Mouse (Mus musculus) adrenal gland, postnatal 25 days (tissue): ENCODE results near the gene Ube2c. TPM values are rescaled to one million over a fixed set of nuclear protein-coding genes. Genes with fewer than 3 reads are reported as not detected.
A peak's percentile ranks its signal among the peaks of the same experiment; 100 is the strongest.

Source experiments
- DNase-seq: peaks from one replicate; pipeline ENCODE4 v3.0.0; 2021; ENCODE audit warnings: mixed read lengths
- total RNA-seq: library from RNA; stranded (reverse); gene quantifications from 2 replicates; pipeline ENCODE4 v1.2.3, GENCODE M21; 2021

The Ube2c gene
- total RNA-seq, 1 experiment from 2014 or later = 9.9 TPM

DNA sequence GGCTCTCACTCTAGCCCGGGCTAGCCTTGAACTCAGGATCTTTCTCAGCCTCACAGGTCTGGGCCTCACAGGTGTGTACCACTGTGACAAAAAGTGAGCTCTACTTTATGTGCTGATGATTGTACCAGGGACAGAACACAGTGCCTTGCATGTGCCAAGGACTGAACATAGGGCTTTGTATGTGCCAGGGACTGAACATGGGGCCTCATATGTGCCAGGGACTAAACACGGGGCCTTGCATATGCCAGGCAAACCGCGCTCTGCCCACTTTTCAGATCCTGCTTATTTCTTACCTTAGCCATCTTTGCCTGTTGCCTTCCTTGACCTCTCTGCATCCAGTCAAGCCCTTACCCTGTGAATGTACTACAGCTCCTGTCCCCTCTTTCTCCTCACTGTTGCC is 7.7 kb upstream of the Ube2c start:
- no peak for DNase-seq

DNA sequence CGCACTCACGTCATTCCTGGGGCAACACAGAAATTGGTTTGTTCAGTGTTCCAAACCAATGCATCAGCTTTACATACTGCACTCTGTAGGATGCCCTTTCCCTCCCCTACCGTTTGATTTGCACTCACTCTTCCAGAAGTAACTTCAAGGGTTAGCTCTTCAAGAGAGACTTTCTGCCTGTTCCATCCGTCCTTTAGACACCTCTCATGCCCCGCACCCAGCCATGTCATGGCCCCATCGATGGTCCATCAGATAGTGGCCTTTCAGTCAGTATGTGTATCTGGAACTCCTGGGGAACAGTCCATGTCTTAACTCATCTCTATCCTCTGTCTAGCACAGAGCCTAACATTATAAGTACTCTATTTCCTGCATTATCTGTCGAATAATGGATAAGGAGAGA is 7.1 kb upstream of the Ube2c start:
- DNase-seq = no peak

DNA sequence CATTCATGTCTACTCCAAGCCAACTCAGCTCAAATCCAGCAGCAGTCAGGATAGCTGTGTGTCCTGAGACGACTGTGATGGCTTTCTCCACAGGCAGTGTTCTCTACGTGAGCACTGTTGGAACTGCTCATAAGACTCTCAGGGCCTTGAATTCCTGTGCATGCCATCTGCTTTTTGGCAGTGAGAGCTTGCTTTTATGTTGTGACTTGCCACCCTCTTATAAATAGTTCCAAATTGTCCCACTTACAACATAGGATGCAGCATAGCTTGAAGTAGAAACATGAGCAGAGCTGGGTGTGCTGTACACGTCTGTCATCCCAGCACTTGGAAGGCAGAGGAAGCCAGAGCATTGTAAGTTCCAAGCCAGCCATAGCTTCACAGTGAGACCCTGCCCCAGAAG is 3.9 kb upstream of the Ube2c start:
- DNase-seq = no peak

- no peak for DNase-seq
These were observed 1.7 kb upstream of the Ube2c start for GRCm38 (mm10) chr2:164767812-164768540.

DNA sequence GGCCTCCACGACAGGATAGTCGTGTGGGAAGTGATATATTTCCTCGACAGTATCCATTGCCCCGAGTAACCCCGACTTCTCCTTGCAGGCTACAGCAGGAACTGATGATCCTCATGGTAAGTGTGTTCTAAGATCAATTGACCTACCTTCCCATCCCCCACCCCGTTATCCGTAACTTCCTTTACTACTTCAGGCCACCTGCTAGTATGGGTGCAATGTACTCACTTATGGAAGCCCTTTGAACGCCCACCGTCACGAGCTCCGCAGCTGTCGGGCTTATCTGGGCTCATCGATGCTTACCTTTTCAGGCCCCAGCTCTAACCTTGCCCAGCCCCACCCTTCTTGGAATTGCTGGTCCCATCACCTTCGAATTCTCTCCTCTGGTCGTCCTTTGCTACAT is 581 bp downstream of the Ube2c start:
- no peak for DNase-seq

DNA sequence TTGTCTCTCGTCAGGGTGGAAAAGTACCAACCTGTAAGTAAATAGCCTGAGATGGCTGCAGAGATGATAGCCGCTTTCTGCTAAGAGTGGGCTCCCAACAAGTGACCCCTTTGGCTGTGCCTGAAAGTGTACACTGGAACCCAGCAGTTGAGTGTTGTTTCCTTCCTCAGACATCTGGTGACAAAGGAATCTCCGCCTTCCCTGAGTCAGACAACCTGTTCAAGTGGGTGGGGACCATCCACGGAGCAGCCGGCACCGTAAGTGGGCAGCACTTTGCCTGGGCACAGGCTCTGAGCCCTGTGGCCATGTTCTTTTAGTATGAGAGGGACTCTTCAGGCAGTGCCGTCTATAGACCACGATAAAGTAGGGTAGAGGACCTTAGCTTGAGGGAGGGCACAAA is 1.4 kb downstream of the Ube2c start:
- no peak for DNase-seq

GRCm38 (mm10) chr2:164773229-164773988 is 3.7 kb downstream of the Ube2c start:
- no peak for DNase-seq

GRCm38 (mm10) chr2:164773989-164774364 is 4.3 kb downstream of the Ube2c start:
- DNase-seq = no peak

DNA sequence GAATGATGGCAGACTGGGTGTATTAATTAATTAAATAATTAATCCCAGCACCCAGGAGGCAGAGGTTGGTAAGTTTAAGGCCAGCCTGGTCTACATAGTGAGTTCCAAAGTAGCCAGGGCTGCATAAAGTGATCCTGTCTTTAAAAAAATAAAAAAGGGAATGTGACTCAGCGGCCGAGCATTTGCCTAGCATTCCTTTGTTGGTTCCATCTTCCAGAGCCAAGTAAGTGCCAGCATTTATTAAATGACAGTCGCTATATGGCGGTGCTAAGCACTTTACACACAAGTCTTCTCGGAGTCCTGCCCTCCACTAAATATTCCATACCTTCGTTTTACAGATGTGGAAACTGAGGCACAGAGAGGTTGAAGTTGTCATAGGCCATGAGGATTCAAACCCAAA is 6.4 kb downstream of the Ube2c start:
- DNase-seq = no peak

DNA sequence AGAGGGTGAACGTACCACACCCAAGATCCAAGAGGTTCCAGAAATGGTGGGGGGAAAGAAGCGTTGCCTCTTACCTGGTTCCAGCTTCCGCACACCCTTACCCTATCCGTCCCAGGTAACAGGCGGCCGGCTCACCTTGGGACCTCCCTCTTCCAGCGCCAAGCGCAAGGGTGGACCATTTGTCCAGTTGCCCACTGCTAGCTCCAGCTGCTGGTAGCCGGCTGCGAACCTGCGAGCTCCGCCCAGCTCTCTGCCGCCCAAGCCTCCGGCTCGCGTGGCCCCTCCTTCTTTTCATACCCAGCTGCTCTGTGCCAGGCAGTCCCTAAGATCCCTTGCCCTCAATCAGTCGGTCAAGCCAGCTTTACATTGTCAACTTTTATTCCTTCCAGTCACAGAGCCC is 7.1 kb downstream of the Ube2c start:
- no peak for DNase-seq

DNA sequence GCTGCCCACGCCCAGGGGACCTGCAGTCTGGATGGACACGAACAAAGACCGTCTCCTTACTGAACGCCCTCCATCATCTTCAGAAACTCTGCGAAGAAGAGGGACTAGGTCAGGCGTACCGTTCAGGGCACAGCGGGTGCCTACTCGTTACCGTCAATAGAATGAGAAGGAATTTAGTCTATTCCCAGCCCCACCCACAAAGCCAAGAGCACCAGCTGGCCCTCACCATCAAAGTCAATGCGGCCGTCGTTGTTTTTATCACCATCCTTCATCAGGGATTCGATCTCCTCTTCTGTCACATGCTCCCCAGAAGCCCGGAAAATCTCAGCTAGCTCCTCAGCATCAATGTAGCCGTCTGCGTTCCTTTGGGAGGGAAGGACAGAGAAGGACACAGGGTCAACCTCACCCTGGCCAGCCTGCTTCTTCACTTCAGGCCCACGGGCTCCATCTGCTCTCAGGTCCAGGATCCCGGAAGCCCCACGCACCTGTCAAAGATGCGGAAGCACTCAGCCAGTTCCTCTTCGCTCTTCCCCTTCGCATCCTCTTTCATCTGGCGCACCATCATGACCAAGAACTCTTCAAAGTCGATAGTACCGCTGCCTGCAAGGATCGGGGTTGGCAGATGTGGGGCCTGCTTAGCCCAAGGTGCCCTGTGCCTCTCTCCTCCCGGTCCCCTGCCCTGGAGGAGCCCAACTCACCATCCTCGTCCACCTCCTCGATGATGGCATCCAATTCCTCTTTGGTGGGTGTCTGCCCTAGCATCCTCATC is 7.7 kb downstream of the Ube2c start:
- no peak for DNase-seq

GRCm38 (mm10) chr2:164778015-164778287 is 8.3 kb downstream of the Ube2c start:
- DNase-seq = no peak

- DNase-seq = no peak
These were observed 9.1 kb downstream of the Ube2c start for GRCm38 (mm10) chr2:164778809-164779208.

DNA sequence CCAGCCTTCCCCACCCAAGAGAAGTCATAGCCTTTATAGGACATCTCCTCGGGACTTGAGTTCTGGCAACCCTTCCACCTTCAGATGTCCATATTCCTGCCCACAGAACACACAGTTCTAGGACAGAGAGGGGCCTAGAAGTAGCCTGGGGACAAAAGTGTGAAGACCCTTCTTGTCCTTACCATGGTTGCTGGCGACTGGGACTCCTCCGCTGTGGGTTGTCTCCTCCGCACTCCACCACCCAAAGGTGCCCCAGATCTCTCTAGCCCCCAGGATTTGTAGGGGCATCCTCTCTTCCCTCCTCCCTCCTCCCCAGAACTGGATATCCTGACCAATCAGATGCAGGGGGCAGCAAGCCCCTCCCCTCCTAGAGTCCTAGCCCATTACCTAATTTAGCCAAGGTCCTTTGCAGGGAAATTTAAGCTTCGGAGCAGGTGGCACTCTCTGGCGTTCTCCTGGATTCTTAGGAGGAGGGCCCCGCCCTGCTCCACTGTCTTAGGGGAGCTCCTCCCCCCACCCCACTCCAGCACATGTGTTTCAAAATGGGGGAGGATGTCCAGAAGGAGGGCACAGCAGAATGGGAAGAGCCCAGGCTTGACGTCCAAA is 9.9 kb downstream of the Ube2c start, which contains the start of gene Tnnc2:
Gene Tnnc2, minus strand, starts transcription at position 487 of the 606 bp plus-strand sequence.
- no peak for DNase-seq

GRCm38 (mm10) chr2:164781876-164782275 is 12.2 kb downstream of the Ube2c start:
- DNase-seq = no peak

DNA sequence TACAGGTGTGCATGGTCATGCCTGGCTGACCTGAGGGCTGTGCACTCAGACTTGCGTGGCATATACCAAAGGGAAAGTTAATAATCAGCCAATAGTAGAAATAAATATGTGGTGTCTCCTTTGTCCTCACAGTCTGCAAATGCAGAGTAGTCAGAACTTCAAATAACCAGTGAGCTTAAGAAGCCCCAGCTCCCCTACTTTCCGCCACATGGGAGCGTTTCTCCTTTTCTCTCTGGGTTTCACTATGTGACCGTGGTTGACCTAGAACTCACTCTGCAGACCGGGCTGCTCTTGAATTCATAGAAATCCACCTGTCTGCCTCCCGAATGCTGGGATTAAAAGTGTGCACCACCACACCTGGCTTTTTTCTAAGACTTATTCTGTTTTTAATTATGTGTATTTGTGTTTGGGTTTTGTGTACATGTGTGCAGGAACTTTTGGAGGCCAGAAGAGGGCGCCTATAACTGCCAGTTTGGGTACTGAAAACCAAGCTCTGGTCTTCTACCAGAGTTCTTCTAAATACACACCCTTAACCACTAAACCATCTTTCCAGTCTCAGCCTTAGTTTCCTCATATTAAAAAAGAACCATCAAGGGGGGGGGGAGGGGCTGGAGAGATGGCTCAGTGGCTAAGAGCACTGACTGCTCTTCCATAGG is 14.4 kb downstream of the Ube2c start:
- no peak for DNase-seq

- DNase-seq = no peak
These were observed 15.2 kb downstream of the Ube2c start for GRCm38 (mm10) chr2:164784869-164785420.

GRCm38 (mm10) chr2:164785481-164786387 is 16.0 kb downstream of the Ube2c start, which contains the start of gene Snx21:
Snx21 (plus strand) TSS chr2:164785823.
- DNase-seq = peak; percentile 95

DNA sequence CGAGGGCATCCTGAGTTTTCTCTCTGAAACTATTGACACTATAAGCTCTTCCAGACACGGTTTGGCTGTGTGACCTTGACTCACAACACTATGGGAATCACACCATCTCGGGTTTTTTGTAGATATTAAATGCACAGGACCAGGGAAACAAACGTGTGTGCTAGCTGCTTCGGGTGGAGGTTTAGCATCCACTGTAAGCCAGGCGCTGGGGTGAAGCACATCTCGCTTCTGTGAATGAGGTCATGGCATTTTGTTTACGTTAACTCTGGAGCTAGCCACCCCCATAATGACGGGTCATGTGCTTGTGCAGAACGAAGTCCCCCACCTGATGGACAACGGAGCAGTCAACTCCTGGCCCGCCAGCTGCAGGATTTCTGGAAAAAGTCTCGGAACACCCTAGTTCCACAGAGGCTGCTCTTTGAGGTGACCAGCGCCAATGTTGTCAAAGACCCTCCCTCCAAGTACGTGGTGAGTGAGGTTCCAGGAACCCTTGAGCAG is 16.7 kb downstream of the Ube2c start:
- DNase-seq = no peak

GRCm38 (mm10) chr2:164787032-164787431 is 17.3 kb downstream of the Ube2c start:
- DNase-seq = no peak

GRCm38 (mm10) chr2:164787779-164788178 is 18.1 kb downstream of the Ube2c start:
- DNase-seq = no peak
